Mouse (Mus musculus): ENCODE measurements around the gene Rai14.
"Not testable (repeated sequence)": the region's sequence is repeated elsewhere in the genome, so short reads cannot be mapped to it uniquely, and the experiment has no call there.

Rai14 gene

GRCm38 (mm10) chr15:10540271-10541088 lies 173.9 kb downstream of the Rai14 start:
- no peak for DNase-seq (ENCODE audit: low read depth in 2 of 2, low spot score in 2 of 2)

GRCm38 (mm10) chr15:10535969-10536368 lies 178.5 kb downstream of the Rai14 start:
- DNase-seq (ENCODE audit: low read depth in 2 of 2, low spot score in 2 of 2), result no peak

GRCm38 (mm10) chr15:10534591-10534990 lies 179.8 kb downstream of the Rai14 start:
- no peak for DNase-seq (ENCODE audit: low read depth in 2 of 2, low spot score in 2 of 2)

- not testable (repeated sequence) for DNase-seq (ENCODE audit: low read depth in 2 of 2, low spot score in 2 of 2)
Measured at GRCm38 (mm10) chr15:10533361-10533760, 181.1 kb downstream of the Rai14 start.

- no peak for DNase-seq (ENCODE audit: low read depth in 2 of 2, low spot score in 2 of 2)
Measured at GRCm38 (mm10) chr15:10531352-10531751, 183.1 kb downstream of the Rai14 start.

GRCm38 (mm10) chr15:10525896-10526295 lies 188.5 kb downstream of the Rai14 start:
- no peak for DNase-seq (ENCODE audit: low read depth in 2 of 2, low spot score in 2 of 2)

Data from CD8-positive naive resting alpha-beta T cell, adult 2 months (primary cell).